Mouse (Mus musculus) liver, postnatal 0 days (tissue): ENCODE measurements around the gene Pde4b.

Experiments used
- CTCF ChIP-seq: sonication (generic); IDR thresholded peaks from 2 replicates; pipeline ENCODE4 v1.5.1; 2016; ENCODE audit warnings: antibody characterized with exemption, low read depth
- EP300 ChIP-seq: IDR thresholded peaks from 2 replicates; pipeline ENCODE4 v1.6.1; 2016; ENCODE audit warnings: antibody characterized with exemption, low read depth, mild to moderate bottlenecking

GRCm38 (mm10) chr4:102254466-102255294 lies 167.3 kb downstream of the Pde4b start:
- no peak for TF ChIP-seq CTCF
- no peak for TF ChIP-seq EP300
